Mouse (Mus musculus) heart, embryonic 12.5 days (tissue): ENCODE data around the gene Grip1. TPM values are rescaled to one million over a fixed set of nuclear protein-coding genes. Genes with fewer than 3 reads are reported as not detected.

Experiments
- ATAC-seq: fragments of 200-750 bp; cut with Nextera tagmentation; 2 replicates; pipeline ENCODE4 v1.8.0; 2017; ENCODE audit warnings: moderate TSS enrichment, moderate library complexity; ENCODE audit not compliant: insufficient number of reproducible peaks, low FRiP score
- H3K27ac ChIP-seq: fragments of 300-500 bp; sonication (generic); 2 replicates; pipeline ENCODE4 v1.5.1; 2016; ENCODE audit warnings: mild to moderate bottlenecking, moderate library complexity; ENCODE audit not compliant: poor library complexity, severe bottlenecking
- H3K27me3 ChIP-seq: fragments of 300-500 bp; sonication (generic); replicated peaks from 2 replicates; pipeline ENCODE4 v1.6.1; 2016; ENCODE audit warnings: mild to moderate bottlenecking, moderate library complexity
- H3K36me3 ChIP-seq: fragments of 300-500 bp; sonication (generic); 2 replicates; pipeline ENCODE4 v1.6.1; 2016; ENCODE audit warnings: mild to moderate bottlenecking, moderate library complexity
- H3K4me1 ChIP-seq: fragments of 300-500 bp; sonication (generic); replicated peaks from 2 replicates; pipeline ENCODE4 v1.6.1; 2016; ENCODE audit warnings: mild to moderate bottlenecking
- H3K4me2 ChIP-seq: fragments of 300-500 bp; sonication (generic); 2 replicates; pipeline ENCODE4 v1.6.1; 2016; ENCODE audit warnings: mild to moderate bottlenecking, moderate library complexity
- H3K4me3 ChIP-seq: fragments of 300-500 bp; sonication (generic); 2 replicates; pipeline ENCODE4 v1.5.1; 2016; ENCODE audit warnings: mild to moderate bottlenecking
- H3K9ac ChIP-seq: fragments of 300-500 bp; sonication (generic); 2 replicates; pipeline ENCODE4 v1.6.1; 2016; ENCODE audit warnings: mild to moderate bottlenecking, moderate library complexity
- H3K9me3 ChIP-seq: fragments of 300-500 bp; sonication (generic); replicated peaks from 2 replicates; pipeline ENCODE4 v1.6.1; 2016; ENCODE audit warnings: mild to moderate bottlenecking, moderate library complexity
- WGBS: fragments of 180-500 bp; shearing (Covaris S2); methylation state at CpG from one replicate; pipeline ENCODE4 v1.1.7; 2016; 5-methylcytosine and 5-hydroxymethylcytosine counted together
- polyA plus RNA-seq: library from polyadenylated mRNA; unstranded; fragments of >200 nt; fragmentation: Nextera tagmentation; extraction: Ambion mirVana; gene quantifications from 2 replicates; pipeline ENCODE4 v1.2.1, GENCODE M21; 2016

The Grip1 gene
- polyA plus RNA-seq, 1 experiment from 2014 or later, result 3.1 TPM

GRCm38 (mm10) chr10:119495317-119495716 is 41.7 kb downstream of the Grip1 start:
- no peaks in the 10 kb centered on the region for H3K27me3 ChIP-seq
- H3K4me2 ChIP-seq, result no peak overlapping the region
- peaks cover 7% of the 10 kb centered on the region for H3K4me1 ChIP-seq
- no peak overlapping the region for H3K4me3 ChIP-seq
- WGBS, result 85% methylated on average over 8 of the region's 8 CpGs
- H3K36me3 ChIP-seq, result peaks cover 4% of the 10 kb centered on the region; the same call in 1 of the 2 replicates
- H3K9ac ChIP-seq, result no peak overlapping the region
- peaks cover 7% of the 10 kb centered on the region; the same call in 1 of the 2 replicates for H3K9me3 ChIP-seq
- no peak overlapping the region for H3K27ac ChIP-seq
- ATAC-seq, result no peak

GRCm38 (mm10) chr10:119496221-119496620 is 42.6 kb downstream of the Grip1 start:
- 37% methylated on average over 5 of the region's 5 CpGs for WGBS
- peaks cover 4% of the 10 kb centered on the region; the same call in 1 of the 2 replicates for H3K36me3 ChIP-seq
- H3K4me2 ChIP-seq, result no peak overlapping the region
- no peak overlapping the region for H3K4me3 ChIP-seq
- no peak for ATAC-seq
- no peak overlapping the region for H3K9ac ChIP-seq
- H3K27ac ChIP-seq, result no peak overlapping the region
- H3K9me3 ChIP-seq, result peaks cover 10% of the 10 kb centered on the region; the same call in 1 of the 2 replicates
- H3K27me3 ChIP-seq, result no peaks in the 10 kb centered on the region
- peaks cover 7% of the 10 kb centered on the region for H3K4me1 ChIP-seq

- no peak overlapping the region for H3K27ac ChIP-seq
- ATAC-seq, result no peak
- H3K4me3 ChIP-seq, result no peak overlapping the region
- no peak overlapping the region for H3K9ac ChIP-seq
- H3K4me2 ChIP-seq, result no peak overlapping the region
- H3K27me3 ChIP-seq, result no peaks in the 10 kb centered on the region
- no peaks in the 10 kb centered on the region; the same call in 1 of the 2 replicates for H3K9me3 ChIP-seq
- no peaks in the 10 kb centered on the region for H3K36me3 ChIP-seq
- WGBS, result 90% methylated on average over 11 of the region's 11 CpGs
- H3K4me1 ChIP-seq, result 0 out of 2 replicates have a peak, but pooled peaks cover 9% of the 10 kb centered on the region
Measured at GRCm38 (mm10) chr10:119521686-119522085, 68.1 kb downstream of the Grip1 start.

GRCm38 (mm10) chr10:119525730-119526129 is 72.1 kb downstream of the Grip1 start:
- Histone ChIP-seq H3K27me3 (no peaks in the 10 kb centered on the region), H3K4me2 (no peak overlapping the region), H3K4me1 (peaks cover 12% of the 10 kb centered on the region; the same call in 1 of the 2 replicates), H3K36me3 (no peaks in the 10 kb centered on the region), H3K9me3 (no peaks in the 10 kb centered on the region), H3K9ac (no peak overlapping the region), H3K4me3 (no peak overlapping the region), H3K27ac (no peak overlapping the region)
- WGBS, result 80% methylated on average over 3 of the region's 3 CpGs
- no peak for ATAC-seq

GRCm38 (mm10) chr10:119534852-119535251 is 81.2 kb downstream of the Grip1 start:
- H3K4me2 ChIP-seq, result no peak overlapping the region
- no peaks in the 10 kb centered on the region for H3K27me3 ChIP-seq
- H3K36me3 ChIP-seq, result no peaks in the 10 kb centered on the region
- H3K4me1 ChIP-seq, result peaks cover 3% of the 10 kb centered on the region; the same call in 1 of the 2 replicates
- ATAC-seq, result no peak
- no peaks in the 10 kb centered on the region for H3K9me3 ChIP-seq
- no peak overlapping the region for H3K27ac ChIP-seq
- H3K4me3 ChIP-seq, result no peak overlapping the region
- no peak overlapping the region for H3K9ac ChIP-seq
- WGBS, result 50% methylated on average over 4 of the region's 4 CpGs

- no peaks in the 10 kb centered on the region for H3K4me1 ChIP-seq
- no peak overlapping the region for H3K4me2 ChIP-seq
- WGBS, result 80% methylated on average over 4 of the region's 4 CpGs
- H3K27ac ChIP-seq, result no peak overlapping the region
- H3K4me3 ChIP-seq, result no peak overlapping the region
- H3K9ac ChIP-seq, result no peak overlapping the region
- peaks cover 3% of the 10 kb centered on the region; the same call in 1 of the 2 replicates for H3K36me3 ChIP-seq
- no peak for ATAC-seq
- no peaks in the 10 kb centered on the region for H3K9me3 ChIP-seq
- 0 out of 2 replicates have a peak, but pooled peaks cover 4% of the 10 kb centered on the region for H3K27me3 ChIP-seq
Measured at GRCm38 (mm10) chr10:119541655-119542054, 88.0 kb downstream of the Grip1 start.

GRCm38 (mm10) chr10:119543771-119544170 is 90.1 kb downstream of the Grip1 start:
- WGBS, result 76% methylated on average over 7 of the region's 7 CpGs
- no peak for ATAC-seq
- peaks cover 3% of the 10 kb centered on the region; the same call in 1 of the 2 replicates for H3K36me3 ChIP-seq
- no peak overlapping the region for H3K4me3 ChIP-seq
- H3K27ac ChIP-seq, result no peak overlapping the region
- no peak overlapping the region for H3K9ac ChIP-seq
- H3K27me3 ChIP-seq, result 0 out of 2 replicates have a peak, but pooled peaks cover 4% of the 10 kb centered on the region
- H3K4me2 ChIP-seq, result no peak overlapping the region
- no peaks in the 10 kb centered on the region for H3K9me3 ChIP-seq
- no peaks in the 10 kb centered on the region for H3K4me1 ChIP-seq

- peaks cover 4% of the 10 kb centered on the region for H3K4me1 ChIP-seq
- no peak for ATAC-seq
- peaks cover 3% of the 10 kb centered on the region; the same call in 1 of the 2 replicates for H3K36me3 ChIP-seq
- H3K27me3 ChIP-seq, result 0 out of 2 replicates have a peak, but pooled peaks cover 4% of the 10 kb centered on the region
- no peak overlapping the region for H3K4me3 ChIP-seq
- WGBS, result 65% methylated on average over 9 of the region's 9 CpGs
- H3K4me2 ChIP-seq, result no peak overlapping the region
- H3K9ac ChIP-seq, result no peak overlapping the region
- no peak overlapping the region for H3K27ac ChIP-seq
- H3K9me3 ChIP-seq, result no peaks in the 10 kb centered on the region
Measured at GRCm38 (mm10) chr10:119544743-119545142, 91.1 kb downstream of the Grip1 start.

GRCm38 (mm10) chr10:119547875-119548274 is 94.2 kb downstream of the Grip1 start:
- no peak overlapping the region for H3K4me3 ChIP-seq
- ATAC-seq, result no peak
- H3K27me3 ChIP-seq, result 0 out of 2 replicates have a peak, but pooled peaks cover 4% of the 10 kb centered on the region
- no peaks in the 10 kb centered on the region for H3K36me3 ChIP-seq
- no peak overlapping the region for H3K27ac ChIP-seq
- WGBS, result 59% methylated on average over 5 of the region's 5 CpGs
- no peaks in the 10 kb centered on the region for H3K9me3 ChIP-seq
- H3K4me1 ChIP-seq, result peaks cover 9% of the 10 kb centered on the region
- H3K9ac ChIP-seq, result no peak overlapping the region
- H3K4me2 ChIP-seq, result no peak overlapping the region

- Histone ChIP-seq H3K27ac (no peak overlapping the region), H3K9me3 (no peaks in the 10 kb centered on the region), H3K4me1 (peaks cover 9% of the 10 kb centered on the region), H3K4me2 (no peak overlapping the region), H3K27me3 (0 out of 2 replicates have a peak, but pooled peaks cover 4% of the 10 kb centered on the region), H3K9ac (no peak overlapping the region), H3K4me3 (no peak overlapping the region), H3K36me3 (no peaks in the 10 kb centered on the region)
- ATAC-seq, result no peak
- 74% methylated on average over 10 of the region's 10 CpGs for WGBS
Measured at GRCm38 (mm10) chr10:119548774-119549173, 95.1 kb downstream of the Grip1 start.

GRCm38 (mm10) chr10:119550630-119551029 is 97.0 kb downstream of the Grip1 start:
- no peak overlapping the region for H3K4me2 ChIP-seq
- no peaks in the 10 kb centered on the region for H3K36me3 ChIP-seq
- WGBS, result 53% methylated on average over 6 of the region's 6 CpGs
- H3K9ac ChIP-seq, result no peak overlapping the region
- no peak for ATAC-seq
- no peaks in the 10 kb centered on the region for H3K9me3 ChIP-seq
- no peaks in the 10 kb centered on the region for H3K27me3 ChIP-seq
- peaks cover 9% of the 10 kb centered on the region for H3K4me1 ChIP-seq
- no peak overlapping the region for H3K27ac ChIP-seq
- H3K4me3 ChIP-seq, result no peak overlapping the region

- ATAC-seq, result no peak
- no peaks in the 10 kb centered on the region for H3K36me3 ChIP-seq
- no peak overlapping the region for H3K4me3 ChIP-seq
- no peaks in the 10 kb centered on the region for H3K4me1 ChIP-seq
- no peaks in the 10 kb centered on the region for H3K9me3 ChIP-seq
- H3K9ac ChIP-seq, result no peak overlapping the region
- 87% methylated on average over 7 of the region's 7 CpGs for WGBS
- no peak overlapping the region for H3K27ac ChIP-seq
- H3K27me3 ChIP-seq, result no peaks in the 10 kb centered on the region
- H3K4me2 ChIP-seq, result no peak overlapping the region
Measured at GRCm38 (mm10) chr10:119556346-119556745, 102.7 kb downstream of the Grip1 start.
